Mouse (Mus musculus) testis, adult 2 months (tissue): ENCODE results near the gene Micu1.

Experiments
- CTCF ChIP-seq: fragments of 200-500 bp; IDR thresholded peaks from 2 replicates; pipeline ENCODE4 v1.5.1; 2012; ENCODE audit warnings: low read depth, mild to moderate bottlenecking, inconsistent platforms, low read length, moderate library complexity; ENCODE audit not compliant: control insufficient read depth, insufficient read depth, insufficient replicate concordance
- POLR2A ChIP-seq: fragments of 200-500 bp; IDR thresholded peaks from 2 replicates; pipeline ENCODE4 v1.6.1; 2012; ENCODE audit warnings: low read depth, mild to moderate bottlenecking, inconsistent platforms, low read length, moderate library complexity; ENCODE audit not compliant: control insufficient read depth

GRCm38 (mm10) chr10:59774141-59774534 lies 71.9 kb downstream of the Micu1 start:
- TF ChIP-seq POLR2A: no peak
- no peak for TF ChIP-seq CTCF
